Mouse (Mus musculus) forebrain, embryonic 10.5 days (tissue): ENCODE results near the gene Crisp3. TPM values are rescaled to one million over a fixed set of nuclear protein-coding genes. Genes with fewer than 3 reads are reported as not detected.
"Not testable (repeated sequence)": the region's sequence is repeated elsewhere in the genome, so short reads cannot be mapped to it uniquely, and the experiment has no call there.

Experiments
- DNase-seq: peaks from one replicate; pipeline ENCODE4 v3.0.0-alpha.2; 2017; ENCODE audit warnings: low spot score; ENCODE audit errors: extremely low spot score
- H3K27ac ChIP-seq: fragments of 300-500 bp; sonication (generic); 2 replicates; pipeline ENCODE4 v1.5.1; 2016; ENCODE audit warnings: mild to moderate bottlenecking
- H3K27me3 ChIP-seq: fragments of 300-500 bp; sonication (generic); 2 replicates; pipeline ENCODE4 v1.6.1; 2016; ENCODE audit warnings: mild to moderate bottlenecking; ENCODE audit not compliant: poor library complexity, severe bottlenecking
- H3K36me3 ChIP-seq: fragments of 300-500 bp; sonication (generic); replicated peaks from 2 replicates; pipeline ENCODE4 v1.6.1; 2016; ENCODE audit warnings: mild to moderate bottlenecking, moderate library complexity
- H3K4me1 ChIP-seq: fragments of 300-500 bp; sonication (generic); 2 replicates; pipeline ENCODE4 v1.6.1; 2016
- H3K4me3 ChIP-seq: fragments of 300-500 bp; sonication (generic); 2 replicates; pipeline ENCODE4 v1.5.1; 2016; ENCODE audit warnings: mild to moderate bottlenecking, moderate library complexity
- H3K9me3 ChIP-seq: fragments of 300-500 bp; sonication (generic); 2 replicates; pipeline ENCODE4 v1.6.1; 2016; ENCODE audit warnings: mild to moderate bottlenecking, moderate library complexity
- WGBS: fragments of 180-500 bp; shearing (Covaris S2); methylation state at CpG from one replicate; pipeline ENCODE4 v1.1.7; 2016; 5-methylcytosine and 5-hydroxymethylcytosine counted together
- polyA plus RNA-seq: library from polyadenylated mRNA; unstranded; fragments of >200 nt; fragmentation: Nextera tagmentation; extraction: Ambion mirVana; gene quantifications from 2 replicates; pipeline ENCODE4 v1.2.1, GENCODE M21; 2016

Gene Crisp3
- not detected in 2 replicates for polyA plus RNA-seq

GRCm38 (mm10) chr17:40242135-40242534 is at the start of gene Crisp3:
Gene Crisp3, minus strand, starts transcription at chr17:40242288.
- no peaks in the 10 kb centered on the region for H3K36me3 ChIP-seq
- no peaks in the 10 kb centered on the region for H3K9me3 ChIP-seq
- no peak for DNase-seq
- H3K4me1 ChIP-seq, result no peaks in the 10 kb centered on the region
- H3K27ac ChIP-seq, result no peak within 1 kb of the TSS
- no peaks in the 10 kb centered on the region for H3K27me3 ChIP-seq
- H3K4me3 ChIP-seq, result no peak within 1 kb of the TSS

- no peak for DNase-seq
- H3K4me3 ChIP-seq, result no peak overlapping the region
- H3K36me3 ChIP-seq, result no peaks in the 10 kb centered on the region
- H3K27me3 ChIP-seq, result no peaks in the 10 kb centered on the region
- no peaks in the 10 kb centered on the region for H3K9me3 ChIP-seq
- H3K4me1 ChIP-seq, result no peaks in the 10 kb centered on the region
- H3K27ac ChIP-seq, result no peak overlapping the region
- 81% methylated on average over 2 of the region's 2 CpGs for WGBS
Measured at GRCm38 (mm10) chr17:40285435-40285834, 43.3 kb upstream of the Crisp3 start.

- Histone ChIP-seq H3K4me1 (peaks cover 10% of the 10 kb centered on the region), H3K9me3 (no peaks in the 10 kb centered on the region), H3K27ac (no peak overlapping the region), H3K36me3 (no peaks in the 10 kb centered on the region), H3K4me3 (no peak overlapping the region), H3K27me3 (no peaks in the 10 kb centered on the region)
- 78% methylated on average over 1 of the region's 1 CpGs for WGBS
- no peak for DNase-seq
Measured at GRCm38 (mm10) chr17:40275519-40275918, 33.4 kb upstream of the Crisp3 start.

GRCm38 (mm10) chr17:40274906-40275470 is 32.9 kb upstream of the Crisp3 start:
- no peak for DNase-seq
- H3K9me3 ChIP-seq, result no peaks in the 10 kb centered on the region
- H3K27me3 ChIP-seq, result no peaks in the 10 kb centered on the region
- WGBS, result 30% methylated on average over 1 of the region's 1 CpGs
- H3K4me1 ChIP-seq, result peaks cover 10% of the 10 kb centered on the region
- no peak overlapping the region for H3K4me3 ChIP-seq
- H3K36me3 ChIP-seq, result no peaks in the 10 kb centered on the region
- no peak overlapping the region for H3K27ac ChIP-seq

DNA sequence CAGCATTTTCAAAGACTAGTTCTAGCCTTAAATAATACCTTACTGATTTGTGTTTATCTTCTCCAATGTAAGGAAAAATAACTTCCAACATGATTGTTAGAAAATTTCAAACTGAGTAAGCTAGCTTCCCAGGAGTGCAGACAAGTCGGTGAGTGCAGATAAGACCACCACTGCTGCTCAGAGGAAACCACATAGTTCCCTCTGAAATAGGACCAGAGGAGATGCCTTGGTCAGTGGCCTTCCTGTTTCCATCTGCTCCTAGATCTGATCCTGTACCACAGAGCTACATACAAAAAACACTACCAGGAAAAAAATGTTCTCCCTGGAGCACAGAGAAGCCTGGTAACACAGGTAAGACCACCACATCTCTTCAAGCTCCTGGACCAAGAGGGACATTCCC is 10.4 kb upstream of the Crisp3 start:
- no peak overlapping the region for H3K4me3 ChIP-seq
- H3K9me3 ChIP-seq, result no peaks in the 10 kb centered on the region
- no peak overlapping the region for H3K27ac ChIP-seq
- H3K36me3 ChIP-seq, result no peaks in the 10 kb centered on the region
- H3K27me3 ChIP-seq, result no peaks in the 10 kb centered on the region
- H3K4me1 ChIP-seq, result no peaks in the 10 kb centered on the region
- no peak for DNase-seq
- 92% methylated on average over 1 of the region's 1 CpGs for WGBS

- Histone ChIP-seq H3K27me3 (no peaks in the 10 kb centered on the region), H3K9me3 (no peaks in the 10 kb centered on the region), H3K4me1 (no peaks in the 10 kb centered on the region), H3K36me3 (no peaks in the 10 kb centered on the region), H3K27ac (no peak within 1 kb of the TSS), H3K4me3 (no peak within 1 kb of the TSS)
- WGBS, result 80% methylated on average over 4 of the region's 4 CpGs
- no peak for DNase-seq
Measured at GRCm38 (mm10) chr17:40208540-40208939, 33.5 kb downstream of the Crisp3 start, which contains the start of gene Pgk2. Gene Pgk2, minus strand, starts transcription at chr17:40208640.

DNA sequence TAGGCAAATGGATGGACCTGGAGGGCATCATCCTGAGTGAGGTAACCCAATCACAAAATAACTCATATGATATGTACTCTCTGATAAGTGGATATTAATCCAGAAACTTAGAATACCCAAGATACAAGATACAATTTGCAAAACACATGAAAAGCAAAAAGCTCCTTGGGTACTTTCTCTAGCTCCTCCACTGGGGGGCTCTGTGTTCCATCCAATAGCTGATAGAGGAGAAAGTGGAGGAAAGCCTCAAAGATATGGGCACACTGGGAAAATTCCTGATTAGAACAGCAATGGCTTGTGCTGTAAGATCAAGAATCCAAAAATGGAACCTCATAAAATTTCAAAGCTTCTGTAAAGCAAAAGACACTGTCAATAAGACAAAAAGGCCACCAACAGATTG is 40.3 kb downstream of the Crisp3 start:
- H3K4me3 ChIP-seq, H3K27ac ChIP-seq, H3K27me3 ChIP-seq, H3K9me3 ChIP-seq, DNase-seq, H3K36me3 ChIP-seq, H3K4me1 ChIP-seq: not testable (repeated sequence)

DNA sequence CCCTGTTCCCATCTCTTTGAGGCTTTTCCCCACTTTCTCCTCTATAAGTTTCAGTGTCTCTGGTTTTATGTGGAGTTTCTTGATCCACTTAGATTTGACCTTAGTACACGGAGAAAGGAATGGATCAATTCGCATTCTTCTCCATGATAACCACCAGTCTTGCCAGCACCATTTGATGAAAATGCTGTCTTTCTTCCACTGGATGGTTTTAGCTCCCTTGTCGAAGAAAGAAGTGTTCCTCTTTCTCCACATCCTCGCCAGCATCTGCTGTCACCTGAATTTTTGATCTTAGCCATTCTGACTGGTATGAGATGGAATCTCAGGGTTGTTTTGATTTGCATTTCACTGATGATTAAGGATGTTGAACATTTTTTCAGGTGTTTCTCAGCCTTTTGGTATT is 51.9 kb downstream of the Crisp3 start:
- not testable (repeated sequence) for DNase-seq, H3K4me3 ChIP-seq, H3K27ac ChIP-seq, H3K4me1 ChIP-seq, H3K9me3 ChIP-seq, H3K27me3 ChIP-seq, H3K36me3 ChIP-seq
- WGBS, result 90% methylated on average over 4 of the region's 4 CpGs

Other genes with a start within 250 kb of the Crisp3 start
- not detected in 2 replicates for gene AC192777.2, start 146.8 kb downstream of the Crisp3 start, polyA plus RNA-seq
- gene Pgk2, start 33.6 kb downstream of the Crisp3 start, polyA plus RNA-seq, result not detected in 2 replicates
- gene Crisp1, start 76.9 kb upstream of the Crisp3 start, polyA plus RNA-seq, result not detected in 2 replicates